Mouse (Mus musculus) cerebellum, adult 2 months (tissue): Measurements from ENCODE around the gene Actbl2. TPM values are rescaled to one million over a fixed set of nuclear protein-coding genes. Genes with fewer than 3 reads are reported as not detected.

Experiments
- DNase-seq, 2 experiments: peaks; one replicate each; pipeline ENCODE4 v3.0.0; 2021
- H3K27ac ChIP-seq: fragments of 200-500 bp; 2 replicates; pipeline ENCODE4 v1.5.1; 2012; ENCODE audit warnings: low read length, control low read depth, inconsistent platforms; ENCODE audit not compliant: insufficient read depth
- H3K27me3 ChIP-seq: fragments of 200-500 bp; 2 replicates; pipeline ENCODE4 v1.6.1; 2012; ENCODE audit warnings: inconsistent platforms, mild to moderate bottlenecking, low read length, moderate library complexity; ENCODE audit not compliant: control insufficient read depth, insufficient read depth
- H3K4me1 ChIP-seq: fragments of 200-500 bp; 2 replicates; pipeline ENCODE4 v1.6.1; 2011; ENCODE audit warnings: low read length; ENCODE audit not compliant: control insufficient read depth, insufficient read depth
- H3K4me3 ChIP-seq: fragments of 200-500 bp; replicated peaks from 2 replicates; pipeline ENCODE3; 2011; ENCODE audit warnings: mild to moderate bottlenecking, low read depth, low read length, control low read depth; ENCODE audit not compliant: insufficient read depth
- CTCF ChIP-seq: fragments of 200-500 bp; IDR thresholded peaks from 2 replicates; pipeline ENCODE4 v1.5.1; 2011; ENCODE audit warnings: low read depth, mild to moderate bottlenecking, control low read depth, low read length, moderate library complexity, borderline replicate concordance; ENCODE audit not compliant: insufficient read depth
- POLR2A ChIP-seq: fragments of 200-500 bp; IDR thresholded peaks from 2 replicates; pipeline ENCODE4 v1.6.1; 2011; ENCODE audit warnings: low read length, control low read depth, borderline replicate concordance; ENCODE audit not compliant: insufficient read depth
- WGBS: fragments of 180-500 bp; shearing (Covaris S2); methylation state at CpG from one replicate; pipeline ENCODE4 v1.1.7; 2018; 5-methylcytosine and 5-hydroxymethylcytosine counted together
- polyA plus RNA-seq: library from polyadenylated mRNA; depleted of rRNA; stranded (reverse); fragments of >200 nt; gene quantifications from 2 replicates; pipeline ENCODE4 v1.2.3, GENCODE M21; 2012; rRNA removed

Gene Actbl2
- polyA plus RNA-seq, 1 experiment: 0.34 TPM

DNA sequence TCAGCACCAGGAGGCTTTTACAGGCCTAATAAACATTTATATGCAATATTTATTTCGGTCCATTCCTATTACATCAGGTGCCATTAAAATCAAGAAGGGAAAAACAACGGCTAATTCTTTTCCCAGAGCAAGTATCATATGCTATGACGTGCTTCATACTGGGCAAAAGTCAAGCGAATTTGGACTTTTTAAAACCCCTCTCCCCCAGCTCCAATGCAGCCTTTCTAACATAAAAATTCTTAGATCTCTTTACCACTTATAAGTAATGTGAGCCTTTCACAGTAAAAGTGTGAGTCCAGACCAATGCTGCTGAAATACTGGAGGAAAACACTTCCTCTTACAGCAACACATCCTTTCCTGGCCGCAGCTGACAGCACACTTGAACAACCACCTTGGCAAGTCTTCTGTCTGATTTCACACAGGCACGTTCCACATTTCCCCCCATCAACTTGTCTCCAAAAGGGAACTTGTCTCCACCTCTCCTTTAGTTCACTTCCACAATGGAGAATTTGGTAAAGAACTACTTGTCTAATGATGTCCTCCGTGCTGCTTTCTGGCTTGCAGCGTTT lies 44.4 kb downstream of the Actbl2 start:
- no peak overlapping the region for H3K4me3 ChIP-seq
- H3K27ac ChIP-seq: no peak overlapping the region
- 91% methylated on average over 8 of the region's 8 CpGs for WGBS
- H3K27me3 ChIP-seq: no peaks in the 10 kb centered on the region
- peaks cover 13% of the 10 kb centered on the region for H3K4me1 ChIP-seq
- TF ChIP-seq CTCF (no peak), POLR2A (no peak)
- DNase-seq: no peak

DNA sequence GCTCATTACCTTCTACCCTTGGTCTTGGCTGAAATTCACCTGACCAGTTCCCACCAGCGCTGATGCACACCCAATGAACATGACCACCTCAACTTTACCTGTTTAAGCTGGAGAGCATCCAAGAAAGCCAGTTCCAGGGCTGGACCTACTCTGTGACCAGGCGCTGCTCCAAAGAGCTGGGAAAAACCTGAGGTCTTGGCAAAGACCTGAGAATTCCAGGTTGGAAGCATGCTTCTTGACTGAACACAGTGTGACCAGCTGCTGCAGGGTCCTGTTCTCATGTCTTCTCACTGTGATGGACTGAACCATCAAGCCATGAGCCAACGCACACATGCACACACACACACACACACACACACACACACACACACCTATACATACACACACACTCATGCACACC lies 46.0 kb downstream of the Actbl2 start:
- peaks cover 15% of the 10 kb centered on the region for H3K4me1 ChIP-seq
- WGBS: 38% methylated on average over 3 of the region's 3 CpGs
- DNase-seq: peak; percentile 18 to 52
- H3K27me3 ChIP-seq: no peaks in the 10 kb centered on the region
- H3K4me3 ChIP-seq: no peak overlapping the region
- H3K27ac ChIP-seq: no peak overlapping the region
- no peak for TF ChIP-seq POLR2A
- no peak for TF ChIP-seq CTCF

DNA sequence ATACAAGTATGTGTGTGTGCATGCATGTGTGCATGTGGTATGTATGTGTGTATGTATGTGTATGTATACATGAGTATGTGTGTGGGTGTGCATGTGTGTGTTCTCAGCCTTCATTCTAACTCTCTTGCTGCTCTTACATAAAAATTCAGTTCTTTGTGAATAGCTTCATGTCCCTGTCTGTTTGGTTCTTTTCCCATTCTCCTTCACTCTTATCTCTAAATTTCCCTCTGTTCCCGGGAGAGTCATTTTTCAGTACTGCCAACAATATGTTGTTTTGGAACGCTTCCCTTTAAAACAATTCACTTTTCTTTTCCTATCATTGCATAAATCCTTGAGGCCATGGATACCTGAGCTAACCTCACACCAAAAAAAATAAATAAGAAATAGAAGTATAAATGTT lies 46.6 kb downstream of the Actbl2 start:
- Histone ChIP-seq H3K27ac (no peak overlapping the region), H3K4me3 (no peak overlapping the region), H3K4me1 (peaks cover 15% of the 10 kb centered on the region), H3K27me3 (no peaks in the 10 kb centered on the region)
- TF ChIP-seq POLR2A (no peak), CTCF (no peak)
- DNase-seq: peak in 1 of 2 experiments; percentile 46
- WGBS: 14% methylated on average over 2 of the region's 2 CpGs

DNA sequence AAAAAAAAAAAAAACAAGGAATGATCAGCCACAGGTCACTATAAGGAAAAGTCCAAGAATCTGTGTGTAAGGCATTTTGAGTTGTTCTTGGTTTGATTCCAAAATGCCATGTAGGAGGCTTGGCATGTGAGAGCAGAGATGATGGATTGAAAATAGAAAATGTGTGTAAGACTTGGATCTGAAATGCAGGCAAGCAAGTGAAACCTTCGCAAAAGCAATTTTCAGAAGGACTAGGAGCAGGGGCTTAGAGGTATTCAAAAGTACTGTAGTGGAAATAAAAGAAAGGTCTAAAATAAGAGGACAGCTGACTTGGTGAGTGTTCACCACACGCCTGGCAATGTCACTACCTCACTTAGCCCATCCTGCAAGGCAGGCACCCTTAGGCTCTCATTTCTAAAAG lies 49.4 kb downstream of the Actbl2 start:
- Histone ChIP-seq H3K27me3 (no peaks in the 10 kb centered on the region), H3K4me1 (peaks cover 15% of the 10 kb centered on the region), H3K4me3 (no peak overlapping the region), H3K27ac (no peak overlapping the region; the same call in 1 of the 2 replicates)
- DNase-seq: peak in 1 of 2 experiments; percentile 34
- TF ChIP-seq CTCF (no peak), POLR2A (no peak)
- WGBS: 26% methylated on average over 2 of the region's 2 CpGs

DNA sequence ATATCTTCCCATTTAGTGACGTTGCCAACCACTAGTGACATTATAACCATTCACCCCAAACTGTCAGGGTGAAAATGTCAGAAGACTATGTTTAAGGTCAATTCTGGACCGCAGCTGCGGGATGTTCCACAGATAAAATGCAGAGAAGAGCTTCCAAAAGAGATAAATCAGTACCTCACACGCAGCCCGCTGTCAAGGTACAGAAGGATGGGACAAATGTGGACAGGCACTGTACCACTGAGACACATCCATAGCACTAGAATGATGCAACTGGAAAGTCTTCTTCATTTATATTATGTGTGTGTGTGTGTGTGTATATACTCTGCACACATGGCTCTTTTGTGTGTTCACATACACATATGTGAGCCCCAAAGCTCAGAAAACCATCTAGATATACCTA lies 49.9 kb downstream of the Actbl2 start:
- H3K4me3 ChIP-seq: no peak overlapping the region
- peaks cover 17% of the 10 kb centered on the region for H3K4me1 ChIP-seq
- DNase-seq: no peak
- no peaks in the 10 kb centered on the region for H3K27me3 ChIP-seq
- no peak overlapping the region for H3K27ac ChIP-seq
- WGBS: 97% methylated on average over 5 of the region's 5 CpGs
- TF ChIP-seq POLR2A (no peak), CTCF (no peak)

Other genes with a start within 250 kb of the Actbl2 start
- 52.6 and 53.0 TPM in 2 replicates for gene Gpbp1, start 235.1 kb downstream of the Actbl2 start, polyA plus RNA-seq